Mouse (Mus musculus): ENCODE data around the gene Cobl.

- TF ChIP-seq CTCF (IDR thresholded peaks at IDR 0.05; ENCODE audit: control insufficient read depth, insufficient read depth, insufficient replicate concordance, low read depth, low read length) (no peak), POLR2A (IDR thresholded peaks at IDR 0.05; ENCODE audit: control insufficient read depth, low read depth, low read length) (no peak)
Measured at GRCm38 (mm10) chr11:12291654-12291935, 173.2 kb downstream of the Cobl start.

All from testis, adult 2 months (tissue).